Mouse (Mus musculus) CH12.LX (cell line): ENCODE data around the gene Pcolce2. TPM values are rescaled to one million over a fixed set of nuclear protein-coding genes. Genes with fewer than 3 reads are reported as not detected.

Source experiments
- DNase-seq: peaks from one replicate; pipeline ENCODE4 v3.0.0-alpha.2; 2013; ENCODE audit errors: extremely low read depth
- H3K27ac ChIP-seq: 2 replicates; pipeline ENCODE4 v1.5.1; 2012; ENCODE audit warnings: low read depth, mild to moderate bottlenecking, control low read depth, moderate library complexity; ENCODE audit not compliant: insufficient read depth
- H3K27me3 ChIP-seq: replicated peaks from 2 replicates; pipeline ENCODE3; 2012; ENCODE audit warnings: inconsistent platforms
- H3K36me3 ChIP-seq, 2 experiments: replicated peaks in 1 of 2; 2 replicates each; pipeline versions ENCODE3 to v1.6.1; 2012; ENCODE audit warnings: inconsistent platforms in 1 of 2, low read length in 1 of 2, mild to moderate bottlenecking in 1 of 2, mixed read lengths in 1 of 2, moderate library complexity in 1 of 2; ENCODE audit not compliant: control insufficient read depth in 1 of 2, insufficient read depth in 1 of 2
- H3K4me1 ChIP-seq, 2 experiments: 2 replicates each; pipeline ENCODE4 v1.6.1; 2012; ENCODE audit warnings: inconsistent platforms in 1 of 2, moderate library complexity in 1 of 2; ENCODE audit not compliant: insufficient read depth in 2 of 2, control insufficient read depth in 1 of 2
- H3K4me2 ChIP-seq: 2 replicates; pipeline ENCODE4 v1.6.1; 2012; ENCODE audit warnings: low read depth, mild to moderate bottlenecking, control low read depth; ENCODE audit not compliant: poor library complexity, insufficient read depth, severe bottlenecking
- H3K4me3 ChIP-seq, 3 experiments: fragments of 150-350 bp in 1 of 3; sonication (generic) in 1 of 3; replicated peaks in 1 of 3; 2 replicates each; pipeline versions ENCODE3 to v1.5.1; 2011 to 2012; ENCODE audit warnings: low read depth in 2 of 3, low read length in 2 of 3, mild to moderate bottlenecking in 2 of 3, moderate library complexity in 2 of 3, control low read depth in 1 of 3, improper control_type of control experiment in 1 of 3, inconsistent platforms in 1 of 3, mixed read lengths in 1 of 3; ENCODE audit not compliant: poor library complexity in 1 of 3
- H3K79me2 ChIP-seq: replicated peaks from 2 replicates; pipeline ENCODE4 v1.6.1; 2012; ENCODE audit warnings: mild to moderate bottlenecking, moderate library complexity; ENCODE audit not compliant: control insufficient read depth, poor library complexity, insufficient read depth, severe bottlenecking; ENCODE audit errors: extremely low read depth
- H3K9ac ChIP-seq: 2 replicates; pipeline ENCODE4 v1.6.1; 2012; ENCODE audit warnings: low read depth, mild to moderate bottlenecking, control low read depth, moderate library complexity; ENCODE audit not compliant: insufficient read depth
- H3K9me3 ChIP-seq: replicated peaks from 2 replicates; pipeline ENCODE3; 2012; ENCODE audit warnings: low read length, inconsistent platforms, mixed read lengths
- BHLHE40 ChIP-seq: IDR thresholded peaks from 2 replicates; pipeline ENCODE4 v1.6.1; 2011; ENCODE audit warnings: mild to moderate bottlenecking, low read depth, low read length, improper control_type of control experiment
- CHD1 ChIP-seq: IDR thresholded peaks from 2 replicates; pipeline ENCODE4 v1.6.1; 2012; ENCODE audit warnings: low read depth, low read length, improper control_type of control experiment, inconsistent platforms
- E2F4 ChIP-seq: IDR thresholded peaks from 2 replicates; pipeline ENCODE4 v1.6.1; 2011; ENCODE audit warnings: low read depth, low read length, improper control_type of control experiment; ENCODE audit not compliant: insufficient replicate concordance
- IRF4 ChIP-seq: IDR thresholded peaks from 2 replicates; pipeline ENCODE4 v1.6.1; 2014; ENCODE audit warnings: low read depth, mild to moderate bottlenecking, inconsistent platforms, low read length, improper control_type of control experiment
- MAFK ChIP-seq: IDR thresholded peaks from 2 replicates; pipeline ENCODE4 v1.6.1; 2011; ENCODE audit warnings: low read length, improper control_type of control experiment; ENCODE audit not compliant: insufficient replicate concordance
- MEF2A ChIP-seq: IDR thresholded peaks from 2 replicates; pipeline ENCODE4 v1.6.1; 2014; ENCODE audit warnings: low read depth, mild to moderate bottlenecking, inconsistent platforms, low read length, improper control_type of control experiment, borderline replicate concordance
- MXI1 ChIP-seq: IDR thresholded peaks from 2 replicates; pipeline ENCODE4 v1.6.1; 2011; ENCODE audit warnings: mild to moderate bottlenecking, low read depth, low read length, improper control_type of control experiment
- NRF1 ChIP-seq: IDR thresholded peaks from 2 replicates; pipeline ENCODE4 v1.6.1; 2014; ENCODE audit warnings: low read depth, mild to moderate bottlenecking, inconsistent platforms, low read length, improper control_type of control experiment, moderate library complexity
- PAX5 ChIP-seq: IDR thresholded peaks from 2 replicates; pipeline ENCODE4 v1.6.1; 2012; ENCODE audit warnings: low read length, inconsistent platforms, mixed read lengths
- POLR2AphosphoS2 ChIP-seq: IDR thresholded peaks from 2 replicates; pipeline ENCODE4 v1.6.1; 2011; ENCODE audit warnings: low read depth, low read length, improper control_type of control experiment
- RAD21 ChIP-seq: IDR thresholded peaks from 2 replicates; pipeline ENCODE4 v1.6.1; 2011; ENCODE audit warnings: low read depth, mild to moderate bottlenecking, low read length, improper control_type of control experiment, moderate library complexity
- SIN3A ChIP-seq: IDR thresholded peaks from 2 replicates; pipeline ENCODE4 v1.6.1; 2012; ENCODE audit warnings: low read length, improper control_type of control experiment, inconsistent platforms
- SMC3 ChIP-seq: IDR thresholded peaks from 2 replicates; pipeline ENCODE4 v1.6.1; 2011; ENCODE audit warnings: low read depth, low read length, improper control_type of control experiment
- UBTF ChIP-seq: IDR thresholded peaks from 2 replicates; pipeline ENCODE4 v1.6.1; 2012; ENCODE audit warnings: low read depth, mild to moderate bottlenecking, inconsistent platforms, low read length, improper control_type of control experiment, moderate library complexity
- USF2 ChIP-seq: conservative IDR thresholded peaks from 2 replicates; pipeline ENCODE4 v1.6.1; 2011; ENCODE audit warnings: low read depth, low read length, improper control_type of control experiment
- ZMIZ1 ChIP-seq: IDR thresholded peaks from 2 replicates; pipeline ENCODE4 v1.6.1; 2012; ENCODE audit warnings: low read depth, mild to moderate bottlenecking, inconsistent platforms, low read length, improper control_type of control experiment
- dilution Hi-C: fragments of 300-500 bp; cut with MboI; formaldehyde crosslinking; loops from 2 replicates; pipeline ENCODE4 v1.14.3; 2020; ENCODE audit warnings: low sequenced_read_pairs; ENCODE audit not compliant: extremely low pct_unique_long_range_greater_than_20kb, extremely low pct_ligation_motif_present
- in situ Hi-C: fragments of 300-500 bp; cut with MboI; formaldehyde crosslinking; loops from 3 replicates; pipeline ENCODE4 v1.14.3; 2019; ENCODE audit warnings: low sequenced_read_pairs, low pct_ligation_motif_present, low pct_unique_long_range_greater_than_20kb, mixed read lengths
- polyA plus RNA-seq: library from polyadenylated mRNA; unstranded; fragments of >175 nt; gene quantifications from 2 replicates; pipeline ENCODE4 v1.2.1, GENCODE M21; 2012; ENCODE audit warnings: low read depth; ENCODE audit not compliant: insufficient read length
- total RNA-seq, 2 experiments: library from RNA; depleted of rRNA; stranded (reverse); fragments of 300-350 nt in 1 of 2; fragments of >200 nt in 1 of 2; gene quantifications; 2 replicates each; pipeline ENCODE4 v1.2.3; 2012 to 2014

The Pcolce2 gene
- total and polyA plus RNA-seq, 3 experiments, result 0.04 TPM; not detected in 2

DNA sequence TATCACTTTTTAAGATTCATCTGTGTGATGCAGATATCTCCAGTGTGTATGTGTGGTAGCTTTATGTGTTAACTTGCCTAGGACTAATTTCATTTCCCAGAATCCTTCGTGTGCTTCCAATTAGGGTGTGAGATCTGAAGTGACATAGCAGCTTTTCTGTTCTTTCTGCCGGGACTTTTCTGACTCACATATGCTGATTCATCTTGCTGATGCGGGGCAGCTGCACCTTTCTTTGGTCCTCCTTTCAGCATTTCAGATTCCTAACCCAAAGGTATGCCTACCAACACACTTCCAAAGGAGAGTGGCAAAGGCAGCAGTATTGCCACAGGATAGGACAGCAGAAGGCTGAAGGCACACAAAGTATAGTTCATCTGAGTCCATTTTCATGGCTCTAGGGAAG is 66.7 kb downstream of the Pcolce2 start:
- dilution Hi-C loops, result no loop called here
- H3K9ac ChIP-seq, result no peak overlapping the region
- no peak overlapping the region for H3K4me2 ChIP-seq

DNA sequence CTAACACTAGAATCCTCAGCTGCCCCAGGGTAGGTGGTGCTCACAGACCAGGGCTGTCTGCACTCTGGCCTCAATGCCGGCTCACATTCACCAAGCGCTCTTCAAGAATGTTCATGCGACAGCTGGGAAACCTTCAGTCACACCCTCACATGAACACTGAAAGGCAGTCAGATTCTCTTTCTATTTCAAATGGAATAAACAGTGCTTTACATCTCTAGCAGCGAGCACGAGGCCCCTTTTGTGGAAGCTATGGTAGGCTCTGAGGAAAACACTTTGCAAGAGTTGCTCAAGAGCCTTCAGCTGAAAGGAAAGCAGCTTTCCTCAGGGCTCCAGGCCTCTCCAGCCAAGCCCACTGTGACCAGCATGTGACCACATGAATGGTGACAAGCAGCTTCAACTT is 68.0 kb downstream of the Pcolce2 start:
- H3K4me1 ChIP-seq, result no peaks in the 10 kb centered on the region; a peak in 1 of 4 replicates
- no peaks in the 10 kb centered on the region for H3K36me3 ChIP-seq
- no peak overlapping the region for H3K4me3 ChIP-seq
- no peak for DNase-seq
- no peaks in the 10 kb centered on the region for H3K27me3 ChIP-seq
- H3K79me2 ChIP-seq, result no peaks in the 10 kb centered on the region
- dilution Hi-C loops, result no loop called here
- in situ Hi-C loops, result no loop called here
- H3K4me2 ChIP-seq, result no peak overlapping the region
- no peak overlapping the region for H3K27ac ChIP-seq
- H3K9me3 ChIP-seq, result no peaks in the 10 kb centered on the region
- no peak overlapping the region for H3K9ac ChIP-seq
- TF ChIP-seq MEF2A (no peak), PAX5 (no peak), USF2 (no peak), RAD21 (no peak), BHLHE40 (no peak), SIN3A (no peak)

More for the DNA sequence above, 66.7 kb downstream of the Pcolce2 start:
- Histone ChIP-seq H3K9me3 (no peaks in the 10 kb centered on the region), H3K4me1 (no peaks in the 10 kb centered on the region; a peak in 1 of 4 replicates), H3K36me3 (no peaks in the 10 kb centered on the region), H3K27ac (no peak overlapping the region), H3K79me2 (no peaks in the 10 kb centered on the region), H3K4me3 (no peak overlapping the region), H3K27me3 (no peaks in the 10 kb centered on the region)
- no peak for DNase-seq
- in situ Hi-C loops, result no loop called here
- TF ChIP-seq IRF4, result no peak
- no peak for TF ChIP-seq MEF2A
- no peak for TF ChIP-seq SMC3
- TF ChIP-seq USF2, result no peak
- TF ChIP-seq ZMIZ1, result no peak
- TF ChIP-seq RAD21, result no peak
- TF ChIP-seq E2F4, result no peak
- no peak for TF ChIP-seq POLR2AphosphoS2
- no peak for TF ChIP-seq UBTF
- no peak for TF ChIP-seq NRF1
- no peak for TF ChIP-seq MAFK
- TF ChIP-seq CHD1, result no peak
- no peak for TF ChIP-seq MXI1
